8 mouse cellular contexts compared by ENCODE assay signal in the genomic region with DNA sequence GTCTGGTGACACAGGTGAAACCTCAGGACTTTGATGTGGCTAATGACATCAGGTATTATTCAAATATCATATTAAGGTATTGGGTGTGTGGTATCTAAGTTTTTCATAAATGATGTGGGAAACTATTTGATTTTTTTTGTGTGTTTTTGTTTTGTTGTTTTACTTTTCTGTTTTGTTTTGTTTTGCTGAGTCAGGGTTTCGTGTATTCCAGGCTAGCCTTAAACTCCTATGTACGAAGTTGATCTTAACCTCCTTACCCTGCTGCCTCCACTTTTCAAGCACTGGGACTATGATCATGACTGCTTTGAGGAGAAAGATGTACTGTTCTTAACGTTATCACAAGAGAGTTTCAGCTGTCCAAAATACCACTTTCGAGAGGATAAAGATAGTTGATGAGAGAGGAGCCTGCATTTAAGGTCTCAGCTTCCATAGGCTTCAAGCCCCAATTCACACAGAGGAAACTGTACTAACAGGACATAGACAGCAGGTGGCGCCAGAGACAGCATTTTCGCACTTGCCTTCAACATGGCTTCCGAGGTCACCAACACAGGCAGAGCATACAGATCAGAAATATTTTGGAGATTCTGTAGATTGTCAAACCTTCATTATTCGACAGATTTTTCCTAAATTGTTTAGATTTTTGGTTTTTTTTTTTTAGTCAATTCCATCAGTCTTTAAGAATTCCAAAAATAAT.
DNase-seq lines count a peak whose midpoint lies in the region; ATAC-seq and TF ChIP-seq lines count a peak whose summit lies in the region.

No protein-coding gene starts in this region.

- H3K4me2 ChIP-seq in embryonic facial prominence, embryonic 11.5 days (ENCODE audit: low read depth, low read length): no peak overlapping the region

- H3K9me3 ChIP-seq in G1E (replicated peaks): 0 out of 2 replicates have a peak, but pooled peaks cover 5% of the 10 kb centered on the region
- no peaks in the 10 kb centered on the region for H3K9me3 ChIP-seq in embryonic facial prominence, embryonic 11.5 days (replicated peaks; ENCODE audit: control insufficient read depth, low read length)

- no peak overlapping the region for H3K4me3 ChIP-seq in G1E (ENCODE audit: low read depth, low read length)
- H3K4me3 ChIP-seq in embryonic facial prominence, embryonic 11.5 days (ENCODE audit: low read depth, low read length): no peak overlapping the region
- H3K4me3 ChIP-seq in layer of hippocampus, adult 2 months: no peak overlapping the region

- no peaks in the 10 kb centered on the region for H3K27me3 ChIP-seq in G1E (ENCODE audit: insufficient read depth, low read length)
- H3K27me3 ChIP-seq in embryonic facial prominence, embryonic 11.5 days (ENCODE audit: control insufficient read depth, insufficient read depth, low read length): no peaks in the 10 kb centered on the region

- H3K36me3 ChIP-seq in G1E (replicated peaks): no peaks in the 10 kb centered on the region
- H3K36me3 ChIP-seq in embryonic facial prominence, embryonic 11.5 days (replicated peaks; ENCODE audit: control insufficient read depth, insufficient read depth, low read depth, low read length): no peaks in the 10 kb centered on the region

- no peak overlapping the region for H3K27ac ChIP-seq in embryonic facial prominence, embryonic 11.5 days (replicated peaks; ENCODE audit: low read depth, low read length)
- H3K27ac ChIP-seq in layer of hippocampus, adult 2 months: no peak overlapping the region

- 28% methylated on average over 8 of the region's 8 CpGs for WGBS in embryonic facial prominence, embryonic 11.5 days

- H3K4me1 ChIP-seq in G1E (ENCODE audit: insufficient read depth, low read depth, low read length): no peaks in the 10 kb centered on the region
- H3K4me1 ChIP-seq in embryonic facial prominence, embryonic 11.5 days (ENCODE audit: control insufficient read depth, insufficient read depth, low read length): no peaks in the 10 kb centered on the region

- no peak for DNase-seq in G1E (ENCODE audit: low spot score)
- DNase-seq in adrenal gland, postnatal 4 days (ENCODE audit: low spot score in 2 of 2): peak; percentile 50 to 55
- peak; percentile 84 for DNase-seq in embryonic facial prominence, embryonic 11.5 days (ENCODE audit: low spot score)
- DNase-seq in heart, postnatal 36 days: peak; percentile 69 to 75
- peak; percentile 55 to 86 for DNase-seq in layer of hippocampus, adult 2 months (ENCODE audit: low spot score in 2 of 2)
- peak; percentile 81 for DNase-seq in lung, postnatal 14 days
- peak; percentile 81 to 87 for DNase-seq in right cerebral cortex, adult 2 months (ENCODE audit: low spot score in 2 of 2)
- DNase-seq in urinary bladder, postnatal 25 days (ENCODE audit: low spot score): peak; percentile 71

- no peak overlapping the region for H3K9ac ChIP-seq in embryonic facial prominence, embryonic 11.5 days (replicated peaks; ENCODE audit: low read length)

- peak; percentile 69 for TF ChIP-seq CTCF in G1E (IDR thresholded peaks at IDR 0.05; ENCODE audit: low read depth, low read length)
- peak; percentile 97 for TF ChIP-seq CTCF in layer of hippocampus, adult 2 months (conservative IDR thresholded peaks at IDR 0.05)

- intact Hi-C loops in heart, postnatal 36 days (cut with DNase I): loop anchor here (5.0 to 10.0 kb wide), 4 partner anchors 613 to 1895 kb away; a partner anchor contains a TSS

- peak; percentile 61 for ATAC-seq in G1E (ENCODE audit: extremely low read depth, insufficient number of reproducible peaks, low FRiP score, poor library complexity, severe bottlenecking)
- no peak for ATAC-seq in embryonic facial prominence, embryonic 11.5 days (replicated peaks; ENCODE audit: insufficient number of reproducible peaks, low FRiP score, low TSS enrichment, low read depth)
